Mouse (Mus musculus): ENCODE results near the gene Duoxa1.

Gene Duoxa1

DNA sequence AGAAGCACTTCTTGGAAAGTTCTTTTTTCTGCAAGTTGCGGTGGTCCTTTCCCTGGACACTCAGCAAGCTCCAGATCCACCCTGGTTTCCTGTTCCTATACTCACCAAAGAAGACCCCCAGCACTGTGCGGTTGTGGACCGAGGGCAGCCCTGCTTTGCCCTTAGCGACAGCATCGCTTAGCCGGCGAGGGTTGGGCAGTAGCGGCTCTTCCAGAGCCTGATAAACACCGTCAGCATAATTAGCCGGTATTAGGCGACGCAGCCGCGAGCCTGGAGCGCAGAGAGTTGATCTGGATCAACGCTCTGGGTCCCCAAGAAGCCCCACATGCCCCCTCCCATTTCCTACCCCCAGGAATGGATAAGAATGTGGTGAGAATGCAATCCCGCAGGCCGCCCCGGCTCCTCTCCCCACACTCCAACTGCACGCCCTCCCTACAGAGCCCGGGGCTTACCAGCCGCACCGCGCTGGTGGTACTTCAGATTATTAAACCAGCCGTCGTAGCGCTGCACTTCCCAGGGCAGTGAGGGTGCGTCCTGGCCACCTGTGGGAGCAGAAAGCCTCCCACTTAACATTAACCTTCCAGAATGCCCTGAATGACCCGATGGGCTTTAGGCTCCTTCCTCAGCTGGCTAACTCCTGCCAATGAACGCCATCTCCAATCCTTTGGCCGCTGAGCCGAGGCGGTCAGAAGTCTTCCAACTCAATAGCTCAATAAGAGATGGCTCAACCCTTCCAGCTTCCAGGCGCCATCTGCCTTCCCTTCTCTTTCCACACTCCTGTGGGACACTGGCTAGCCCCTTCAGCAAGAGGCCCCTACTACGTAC lies 16.0 kb downstream of the Duoxa1 start:
- H3K27me3 ChIP-seq (ENCODE audit: control insufficient read depth, insufficient read depth, low read length, poor library complexity, severe bottlenecking): peaks cover 2% of the 10 kb centered on the region; the same call in 1 of the 2 replicates
- H3K36me3 ChIP-seq (ENCODE audit: control insufficient read depth, insufficient read depth, low read length, poor library complexity, severe bottlenecking): no peaks in the 10 kb centered on the region
- DNase-seq (ENCODE audit: low read depth, low spot score): peak; percentile 4

DNA sequence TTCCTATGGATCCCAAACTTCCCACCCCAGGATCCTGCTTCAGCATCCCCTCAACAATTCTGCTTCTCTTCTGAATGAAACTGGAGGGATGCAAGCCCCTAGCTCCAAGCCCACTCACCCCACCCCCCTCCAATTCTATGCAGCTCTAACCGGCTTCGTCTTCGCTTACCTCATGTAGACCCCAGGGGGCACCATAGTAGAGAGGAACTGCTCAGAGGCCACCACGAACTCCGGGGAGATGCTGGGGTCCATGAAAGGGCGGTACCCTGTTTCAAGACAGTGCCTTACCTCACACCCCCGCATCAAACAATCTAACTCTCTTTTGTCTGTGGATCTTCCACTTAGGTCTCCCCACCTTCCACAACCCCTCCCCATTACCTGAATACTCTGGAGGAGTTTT lies 18.6 kb downstream of the Duoxa1 start:
- peaks cover 2% of the 10 kb centered on the region; the same call in 1 of the 2 replicates for H3K27me3 ChIP-seq (ENCODE audit: control insufficient read depth, insufficient read depth, low read length, poor library complexity, severe bottlenecking)
- H3K36me3 ChIP-seq (ENCODE audit: control insufficient read depth, insufficient read depth, low read length, poor library complexity, severe bottlenecking): no peaks in the 10 kb centered on the region
- peak; percentile 11 for DNase-seq (ENCODE audit: low read depth, low spot score)

DNA sequence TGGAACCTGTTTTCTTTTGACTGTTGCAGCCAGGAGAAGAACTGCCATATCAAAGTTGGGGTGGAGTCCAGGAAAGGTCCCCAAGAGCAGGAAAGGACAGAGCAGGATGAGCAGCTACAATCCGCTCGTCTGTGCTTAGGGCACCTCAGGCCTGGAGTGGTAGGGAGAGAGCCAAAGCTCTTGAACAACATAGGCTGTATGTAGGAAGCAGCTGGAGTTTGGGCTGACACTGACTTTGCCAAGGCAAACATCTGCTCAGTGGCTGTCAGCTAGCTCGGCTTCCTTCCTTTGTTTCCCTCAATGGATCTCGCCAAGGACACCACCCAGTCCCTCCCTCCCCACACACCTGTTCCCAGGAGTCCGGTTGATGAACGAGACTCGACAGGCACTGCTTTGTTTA lies 27.4 kb downstream of the Duoxa1 start:
- Histone ChIP-seq H3K36me3 (ENCODE audit: control insufficient read depth, insufficient read depth, low read length, poor library complexity, severe bottlenecking) (no peaks in the 10 kb centered on the region), H3K27me3 (ENCODE audit: control insufficient read depth, insufficient read depth, low read length, poor library complexity, severe bottlenecking) (no peaks in the 10 kb centered on the region)
- no peak for DNase-seq (ENCODE audit: low read depth, low spot score)

DNA sequence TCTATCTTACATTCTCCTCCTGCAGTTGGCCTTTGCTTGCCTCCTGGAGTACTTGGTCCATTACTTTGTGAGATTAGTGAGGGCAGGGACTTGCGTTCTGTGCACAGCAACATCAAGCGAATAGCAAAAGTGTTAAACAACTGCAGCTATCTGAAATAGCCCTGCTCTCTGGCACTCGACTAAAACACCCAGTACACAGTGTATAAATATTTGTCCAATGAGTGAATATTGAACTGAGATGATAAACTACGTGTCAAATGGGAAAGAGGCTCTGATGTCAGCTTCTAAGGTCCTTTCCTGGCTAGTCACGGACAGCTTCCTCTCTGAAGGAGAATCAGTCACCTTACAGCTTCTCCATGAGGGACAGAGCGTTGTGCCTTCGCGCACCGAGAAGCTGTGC lies 29.4 kb downstream of the Duoxa1 start:
- Histone ChIP-seq H3K27me3 (ENCODE audit: control insufficient read depth, insufficient read depth, low read length, poor library complexity, severe bottlenecking) (no peaks in the 10 kb centered on the region), H3K36me3 (ENCODE audit: control insufficient read depth, insufficient read depth, low read length, poor library complexity, severe bottlenecking) (no peaks in the 10 kb centered on the region)

DNA sequence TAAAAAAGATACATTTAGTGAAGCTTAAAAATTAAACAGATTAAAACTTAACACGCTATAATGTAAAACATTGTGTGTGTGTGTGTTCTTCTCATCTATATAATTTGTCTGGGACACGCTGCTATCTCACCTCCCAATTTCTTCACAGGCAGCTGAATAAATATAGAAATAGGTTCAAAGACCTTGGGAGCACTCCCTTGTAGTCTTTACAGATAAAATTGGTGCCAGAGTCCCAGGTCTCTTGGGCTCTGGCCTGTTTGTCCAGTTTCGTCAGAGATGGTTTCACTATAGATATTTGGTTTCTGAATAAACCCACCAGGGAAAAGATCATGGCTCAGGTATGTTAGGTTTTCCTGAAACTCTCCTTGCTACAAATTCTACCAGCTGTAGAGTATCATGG lies 34.8 kb downstream of the Duoxa1 start:
- no peak for DNase-seq (ENCODE audit: low read depth, low spot score)
- H3K36me3 ChIP-seq (ENCODE audit: control insufficient read depth, insufficient read depth, low read length, poor library complexity, severe bottlenecking): no peaks in the 10 kb centered on the region
- H3K27me3 ChIP-seq (ENCODE audit: control insufficient read depth, insufficient read depth, low read length, poor library complexity, severe bottlenecking): no peaks in the 10 kb centered on the region

More for the DNA sequence above, 29.4 kb downstream of the Duoxa1 start:
- no peak for DNase-seq (ENCODE audit: low read depth, low spot score)

DNA sequence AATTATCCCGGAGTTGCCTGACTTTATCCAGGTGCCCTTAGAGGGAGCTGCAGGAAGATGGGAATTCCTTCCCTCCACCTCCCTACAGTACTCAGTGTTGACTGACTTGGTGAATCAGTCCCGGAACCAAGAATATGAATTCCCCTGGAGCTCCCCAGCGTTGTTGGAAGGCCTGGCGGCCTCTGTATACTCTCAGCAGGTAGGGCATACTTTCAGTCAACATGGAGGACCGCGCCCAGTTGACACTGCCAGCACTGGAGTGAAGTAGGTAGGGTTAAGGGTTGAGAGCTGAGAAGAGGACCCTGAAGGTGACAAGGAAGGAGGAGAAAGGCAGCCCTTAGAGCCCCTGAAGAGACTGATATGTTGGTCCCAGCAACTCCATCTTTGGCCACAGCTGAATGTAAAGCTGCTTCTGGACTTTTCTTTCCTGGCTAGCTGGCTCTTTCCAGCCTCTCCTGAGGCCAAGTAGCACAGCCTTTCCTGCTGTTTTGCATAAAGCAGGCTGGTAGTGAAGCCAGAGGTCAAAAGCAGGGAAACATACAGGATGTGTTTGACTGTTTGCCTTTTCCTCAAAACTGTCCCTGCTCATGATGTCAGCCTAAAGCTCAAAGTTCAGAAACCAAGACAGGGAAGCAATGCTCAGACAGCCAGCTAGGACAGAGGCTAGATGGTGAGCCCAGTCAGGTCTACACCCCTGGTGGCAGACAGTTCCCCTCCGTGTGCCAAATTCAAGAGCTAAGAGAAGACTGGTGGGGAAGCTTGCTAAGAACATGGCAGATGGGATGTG lies 46.9 kb downstream of the Duoxa1 start:
- DNase-seq (ENCODE audit: low read depth, low spot score): no peak
- H3K27me3 ChIP-seq (ENCODE audit: control insufficient read depth, insufficient read depth, low read length, poor library complexity, severe bottlenecking): no peaks in the 10 kb centered on the region

DNA sequence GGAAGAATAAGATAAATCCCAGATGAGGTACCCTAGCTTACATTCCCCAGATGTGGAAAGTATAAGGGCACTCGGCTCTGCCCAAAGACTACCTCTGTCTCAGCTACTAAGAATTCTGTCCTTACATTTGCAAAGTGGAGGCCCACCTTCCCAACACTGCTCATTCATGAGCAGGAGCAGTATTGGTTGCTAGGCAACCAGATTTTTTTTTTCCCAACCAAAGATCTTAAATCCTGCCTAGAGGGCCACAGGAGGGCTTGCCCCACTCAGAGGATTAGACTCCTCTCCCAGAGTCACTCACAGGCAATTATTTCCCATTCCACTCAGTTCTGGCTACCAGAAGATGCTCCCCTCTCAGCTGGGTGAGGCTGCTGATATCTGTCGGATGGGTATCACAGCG lies 48.8 kb downstream of the Duoxa1 start:
- Histone ChIP-seq H3K36me3 (ENCODE audit: control insufficient read depth, insufficient read depth, low read length, poor library complexity, severe bottlenecking) (no peaks in the 10 kb centered on the region), H3K27me3 (ENCODE audit: control insufficient read depth, insufficient read depth, low read length, poor library complexity, severe bottlenecking) (no peaks in the 10 kb centered on the region)
- DNase-seq (ENCODE audit: low read depth, low spot score): no peak

More for the DNA sequence above, 46.9 kb downstream of the Duoxa1 start:
- H3K36me3 ChIP-seq (ENCODE audit: control insufficient read depth, insufficient read depth, low read length, poor library complexity, severe bottlenecking): no peaks in the 10 kb centered on the region

DNA sequence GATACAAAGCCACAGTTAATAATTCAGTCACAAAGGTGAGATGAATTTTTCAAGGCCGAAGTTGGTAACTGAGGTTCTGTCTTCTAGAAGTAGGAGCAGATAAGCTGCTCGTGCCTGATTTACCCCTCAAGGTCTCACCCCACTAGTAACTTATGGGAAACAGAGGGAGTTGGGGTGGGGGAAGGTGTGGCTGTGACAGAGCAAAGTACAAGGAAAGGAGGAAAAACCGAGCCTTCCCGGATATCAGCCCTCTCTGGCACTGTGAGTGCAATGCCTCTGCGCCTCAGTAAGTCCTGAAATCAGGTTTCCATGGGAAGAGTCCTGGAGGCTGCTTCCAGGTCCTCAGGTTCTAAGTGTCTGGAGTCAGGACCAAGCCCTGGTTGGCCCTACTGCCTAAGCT lies 52.8 kb downstream of the Duoxa1 start:
- Histone ChIP-seq H3K27me3 (ENCODE audit: control insufficient read depth, insufficient read depth, low read length, poor library complexity, severe bottlenecking) (no peaks in the 10 kb centered on the region), H3K36me3 (ENCODE audit: control insufficient read depth, insufficient read depth, low read length, poor library complexity, severe bottlenecking) (no peaks in the 10 kb centered on the region)
- no peak for DNase-seq (ENCODE audit: low read depth, low spot score)

DNA sequence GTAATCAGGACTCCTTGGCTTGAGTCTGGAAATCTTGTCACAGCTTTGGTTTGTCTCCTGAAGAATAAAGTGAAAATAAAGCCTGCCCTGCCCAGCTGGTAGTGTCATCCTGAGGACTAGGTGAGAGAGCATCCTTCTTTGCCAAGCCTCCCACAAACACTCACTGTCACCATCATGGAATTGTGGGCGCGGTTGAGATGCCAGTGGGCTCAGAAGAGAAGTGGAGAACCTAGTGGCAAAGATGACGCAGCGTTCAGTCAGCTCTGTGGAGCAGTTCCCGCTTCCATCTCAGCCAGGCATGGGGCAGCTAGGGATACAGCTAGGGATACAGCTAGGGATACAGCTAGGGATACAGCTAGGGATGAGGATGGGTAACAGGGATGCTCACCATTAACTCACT lies 57.5 kb downstream of the Duoxa1 start:
- Histone ChIP-seq H3K27me3 (ENCODE audit: control insufficient read depth, insufficient read depth, low read length, poor library complexity, severe bottlenecking) (no peaks in the 10 kb centered on the region), H3K36me3 (ENCODE audit: control insufficient read depth, insufficient read depth, low read length, poor library complexity, severe bottlenecking) (no peaks in the 10 kb centered on the region)
- no peak for DNase-seq (ENCODE audit: low read depth, low spot score)

Measured in splenic B cell, adult 2 months (primary cell).